Mouse (Mus musculus) stomach, postnatal 0 days (tissue): ENCODE results near the gene Kif28. TPM values are rescaled to one million over a fixed set of nuclear protein-coding genes. Genes with fewer than 3 reads are reported as not detected.
A peak's percentile ranks its signal among the peaks of the same experiment; 100 is the strongest.
"Not testable (repeated sequence)": the region's sequence is repeated elsewhere in the genome, so short reads cannot be mapped to it uniquely, and the experiment has no call there.

ENCODE experiments used
- ATAC-seq: fragments of 200-750 bp; cut with Nextera tagmentation; 2 replicates; pipeline ENCODE4 v1.8.0; 2017; ENCODE audit not compliant: low FRiP score, low TSS enrichment
- DNase-seq: peaks from one replicate; pipeline ENCODE4 v3.0.0-alpha.2; 2016; ENCODE audit warnings: low spot score
- H3K27ac ChIP-seq: fragments of 300-500 bp; sonication (generic); replicated peaks from 2 replicates; pipeline ENCODE4 v1.5.1; 2014; ENCODE audit warnings: mild to moderate bottlenecking, control low read depth
- H3K27me3 ChIP-seq: fragments of 300-500 bp; sonication (generic); 2 replicates; pipeline ENCODE4 v1.6.1; 2014; ENCODE audit warnings: low read length; ENCODE audit not compliant: control insufficient read depth, insufficient read depth
- H3K36me3 ChIP-seq: fragments of 300-500 bp; sonication (generic); 2 replicates; pipeline ENCODE4 v1.6.1; 2014; ENCODE audit warnings: low read length, mixed read lengths; ENCODE audit not compliant: control insufficient read depth, insufficient read depth
- H3K4me1 ChIP-seq: fragments of 300-500 bp; sonication (generic); replicated peaks from 2 replicates; pipeline ENCODE4 v1.6.1; 2014; ENCODE audit warnings: antibody characterized with exemption; ENCODE audit not compliant: control insufficient read depth, insufficient read depth
- H3K4me2 ChIP-seq: fragments of 300-500 bp; sonication (generic); replicated peaks from 2 replicates; pipeline ENCODE4 v1.6.1; 2014; ENCODE audit warnings: low read depth, mild to moderate bottlenecking, control low read depth, moderate library complexity
- H3K4me3 ChIP-seq: fragments of 300-500 bp; sonication (generic); 2 replicates; pipeline ENCODE4 v1.5.1; 2014; ENCODE audit warnings: low read depth, low read length, control low read depth
- H3K9ac ChIP-seq: fragments of 300-500 bp; sonication (generic); 2 replicates; pipeline ENCODE4 v1.6.1; 2014; ENCODE audit warnings: mild to moderate bottlenecking, low read length, control low read depth, mixed read lengths
- H3K9me3 ChIP-seq: fragments of 300-500 bp; sonication (generic); 2 replicates; pipeline ENCODE4 v1.6.1; 2016; ENCODE audit warnings: low read length; ENCODE audit not compliant: control insufficient read depth
- CTCF ChIP-seq: IDR thresholded peaks from 2 replicates; pipeline ENCODE4 v1.5.1; 2016; ENCODE audit warnings: antibody characterized with exemption, low read depth, mild to moderate bottlenecking, moderate library complexity
- EP300 ChIP-seq: optimal IDR thresholded peaks from 2 replicates; pipeline ENCODE3; 2016; ENCODE audit warnings: antibody characterized with exemption
- WGBS: fragments of 180-500 bp; shearing (Covaris S2); extraction: QIAGEN DNeasy Blood & Tissue Kit; methylation state at CpG from one replicate; pipeline ENCODE4 v1.1.7; 2014; 5-methylcytosine and 5-hydroxymethylcytosine counted together
- polyA plus RNA-seq: library from polyadenylated mRNA; unstranded; fragments of >200 nt; fragmentation: Nextera tagmentation; extraction: Ambion mirVana; gene quantifications from 2 replicates; pipeline ENCODE4 v1.2.1, GENCODE M21; 2015

Gene Kif28
- polyA plus RNA-seq, 1 experiment from 2014 or later = not detected

DNA sequence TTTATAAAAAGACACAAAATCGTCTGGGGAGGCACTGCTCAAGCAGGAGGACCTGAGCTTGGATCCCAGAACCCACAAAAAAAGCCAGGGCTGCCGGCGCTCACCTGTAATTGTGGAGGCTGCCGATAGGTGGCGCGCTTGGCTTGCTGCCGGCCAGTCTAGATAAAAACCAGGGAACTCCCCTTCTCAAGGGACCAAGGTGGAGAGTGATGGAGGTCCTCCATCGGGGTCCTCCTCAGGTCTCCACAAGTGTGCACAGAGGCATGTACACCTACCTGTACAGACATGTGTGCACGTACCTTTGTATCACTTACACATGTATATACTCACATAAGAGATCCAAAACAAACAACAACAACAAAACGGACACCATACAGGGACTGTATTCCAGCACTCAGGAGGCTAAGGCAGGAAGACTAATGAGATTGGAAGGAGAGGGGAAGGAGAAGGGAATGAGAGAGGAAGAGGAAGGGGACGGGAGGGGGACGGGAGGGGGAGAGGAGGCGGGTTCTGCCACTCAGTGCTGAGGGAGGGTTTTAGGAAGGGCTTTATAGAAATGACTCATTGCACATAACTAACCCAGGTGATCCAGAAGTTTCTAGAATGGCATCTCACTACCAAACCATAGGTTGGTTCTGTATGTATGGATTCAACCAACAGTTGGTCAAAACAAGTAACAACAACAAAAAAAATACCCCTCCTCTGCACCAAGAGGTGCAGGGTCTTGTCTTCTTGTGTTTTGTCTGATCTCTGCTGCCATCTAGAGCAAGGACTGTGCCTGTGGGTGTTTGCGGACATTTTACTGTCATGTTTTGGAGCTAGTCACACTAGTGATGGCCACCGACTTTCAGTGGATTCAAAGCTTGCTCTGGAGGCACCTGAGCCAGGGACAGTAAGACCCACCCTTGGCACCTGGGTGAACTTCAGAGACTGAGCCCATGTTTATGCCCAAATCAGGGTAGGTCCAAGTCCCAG is 10.3 kb downstream of the Kif28 start:
- WGBS = 31% methylated on average over 15 of the region's 15 CpGs
- Histone ChIP-seq H3K4me1 (no peaks in the 10 kb centered on the region), H3K27me3 (no peaks in the 10 kb centered on the region), H3K36me3 (no peaks in the 10 kb centered on the region), H3K4me2 (no peak overlapping the region), H3K4me3 (no peak overlapping the region), H3K9ac (no peak overlapping the region), H3K9me3 (no peaks in the 10 kb centered on the region), H3K27ac (no peak overlapping the region)
- DNase-seq (peak; percentile 66), ATAC-seq (no peak)
- TF ChIP-seq EP300 (no peak), CTCF (peak; percentile 83)

DNA sequence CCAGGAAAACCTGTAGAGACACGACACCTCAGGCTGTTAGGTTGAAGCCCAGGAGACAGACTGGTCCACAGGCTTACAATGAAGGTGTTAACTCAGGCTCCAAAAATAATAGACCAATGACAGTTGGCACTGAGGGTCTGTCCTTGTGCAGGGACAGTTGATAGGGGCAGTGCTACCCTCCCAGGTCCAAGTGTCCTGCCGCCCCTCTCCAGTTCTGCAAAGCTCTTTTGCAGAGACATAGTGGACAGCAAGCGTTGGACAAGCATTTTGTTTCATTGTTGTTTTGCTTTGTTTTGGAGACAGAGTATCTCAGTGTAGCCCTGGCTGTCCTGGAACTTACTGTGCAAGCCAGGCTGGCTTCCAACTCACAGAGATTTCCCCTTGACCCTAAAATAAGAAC is 13.7 kb downstream of the Kif28 start:
- Histone ChIP-seq H3K27ac (no peak overlapping the region), H3K9me3 (no peaks in the 10 kb centered on the region), H3K27me3 (no peaks in the 10 kb centered on the region), H3K9ac (no peak overlapping the region), H3K4me1 (no peaks in the 10 kb centered on the region), H3K4me2 (no peak overlapping the region), H3K4me3 (no peak overlapping the region), H3K36me3 (no peaks in the 10 kb centered on the region)
- DNase-seq (no peak), ATAC-seq (no peak)
- TF ChIP-seq CTCF = no peak
- 91% methylated on average over 3 of the region's 3 CpGs for WGBS

DNA sequence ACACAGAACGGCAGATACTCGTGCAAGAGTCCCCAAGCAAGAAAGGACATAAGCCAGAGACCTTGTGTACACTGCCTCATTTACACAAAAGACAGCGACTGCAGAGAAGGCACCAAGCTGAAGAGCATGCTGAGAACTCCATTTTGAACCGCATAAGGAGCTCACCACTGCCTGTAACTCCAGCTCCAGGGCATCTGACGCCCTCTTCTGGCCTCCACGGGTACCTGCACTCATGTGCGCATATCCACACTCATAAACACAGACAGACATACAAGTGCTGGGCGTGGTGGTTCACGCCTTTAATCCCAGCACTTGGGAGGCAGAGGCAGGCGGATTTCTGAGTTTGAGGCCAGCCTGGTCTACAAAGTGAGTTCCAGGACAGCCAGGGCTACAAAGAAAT is 16.4 kb downstream of the Kif28 start:
- Histone ChIP-seq H3K27ac (no peak overlapping the region), H3K4me2 (no peak overlapping the region), H3K4me3 (no peak overlapping the region), H3K9ac (no peak overlapping the region), H3K4me1 (no peaks in the 10 kb centered on the region), H3K27me3 (no peaks in the 10 kb centered on the region), H3K36me3 (no peaks in the 10 kb centered on the region), H3K9me3 (no peaks in the 10 kb centered on the region)
- TF ChIP-seq CTCF = no peak
- no peak for TF ChIP-seq EP300
- DNase-seq (no peak), ATAC-seq (no peak)
- WGBS = 90% methylated on average over 10 of the region's 10 CpGs

DNA sequence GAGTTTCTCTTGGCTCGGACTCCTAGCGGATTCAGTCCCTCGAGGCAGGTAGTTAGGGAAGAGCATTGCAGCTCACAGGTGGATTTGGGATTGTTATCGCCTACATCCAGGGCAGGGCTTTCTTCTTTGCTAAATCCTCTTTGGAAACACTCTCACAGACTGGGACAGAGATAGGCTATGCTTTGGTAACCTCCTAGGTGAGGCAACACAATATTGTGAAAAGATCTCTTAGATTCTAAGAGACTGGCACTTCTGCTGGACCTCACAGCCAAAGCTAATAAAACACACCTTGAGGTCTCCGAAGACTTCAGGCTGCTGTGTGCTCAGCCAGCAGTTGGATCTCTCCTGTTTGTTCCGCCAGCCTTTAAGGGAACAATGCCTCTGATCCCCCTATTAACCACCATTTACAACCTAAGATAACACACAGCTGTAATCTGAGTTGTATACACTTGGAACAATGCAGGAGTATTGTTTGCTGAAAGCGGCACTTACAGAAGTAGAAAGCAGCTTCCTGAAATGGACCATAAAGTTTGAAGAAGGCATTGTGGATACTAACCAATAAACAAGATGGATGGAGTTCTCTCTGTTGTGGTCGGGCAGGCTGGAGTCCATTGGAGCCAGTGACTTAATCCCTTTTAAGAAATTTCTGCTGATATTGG is 22.1 kb downstream of the Kif28 start:
- no peak overlapping the region for H3K4me3 ChIP-seq
- no peaks in the 10 kb centered on the region for H3K36me3 ChIP-seq
- no peak overlapping the region for H3K4me2 ChIP-seq
- TF ChIP-seq CTCF (no peak), EP300 (no peak)
- H3K27ac ChIP-seq = no peak overlapping the region
- 51% methylated on average over 8 of the region's 8 CpGs for WGBS
- no peaks in the 10 kb centered on the region for H3K4me1 ChIP-seq
- no peaks in the 10 kb centered on the region for H3K27me3 ChIP-seq
- ATAC-seq = no peak
- DNase-seq = no peak
- no peaks in the 10 kb centered on the region for H3K9me3 ChIP-seq
- no peak overlapping the region for H3K9ac ChIP-seq

DNA sequence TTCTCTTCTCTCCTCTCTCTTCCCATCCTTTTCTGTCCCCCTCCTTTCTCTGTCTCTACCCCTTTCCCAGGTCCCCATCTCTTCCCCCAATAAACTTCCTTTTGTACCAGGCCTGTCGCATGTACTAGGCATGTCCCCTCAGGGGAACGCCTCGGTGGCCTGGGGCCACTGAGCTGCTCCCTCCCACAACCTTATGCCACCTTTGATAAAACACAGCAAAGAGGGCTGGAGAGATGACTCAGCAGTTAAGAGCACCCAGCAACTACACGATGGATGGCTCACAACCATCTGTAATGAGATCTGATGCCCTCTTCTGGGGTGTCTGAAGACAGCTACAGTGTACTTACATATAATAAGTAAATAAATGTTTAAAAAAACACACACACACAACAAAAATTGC is 29.3 kb downstream of the Kif28 start:
- H3K36me3 ChIP-seq = no peaks in the 10 kb centered on the region
- DNase-seq = no peak
- ATAC-seq = no peak
- H3K4me3 ChIP-seq = no peak overlapping the region
- TF ChIP-seq CTCF (no peak), EP300 (no peak)
- H3K27me3 ChIP-seq = no peaks in the 10 kb centered on the region
- no peak overlapping the region for H3K4me2 ChIP-seq
- no peak overlapping the region for H3K27ac ChIP-seq
- H3K4me1 ChIP-seq = no peaks in the 10 kb centered on the region
- 86% methylated on average over 4 of the region's 4 CpGs for WGBS
- H3K9ac ChIP-seq = no peak overlapping the region
- H3K9me3 ChIP-seq = no peaks in the 10 kb centered on the region

DNA sequence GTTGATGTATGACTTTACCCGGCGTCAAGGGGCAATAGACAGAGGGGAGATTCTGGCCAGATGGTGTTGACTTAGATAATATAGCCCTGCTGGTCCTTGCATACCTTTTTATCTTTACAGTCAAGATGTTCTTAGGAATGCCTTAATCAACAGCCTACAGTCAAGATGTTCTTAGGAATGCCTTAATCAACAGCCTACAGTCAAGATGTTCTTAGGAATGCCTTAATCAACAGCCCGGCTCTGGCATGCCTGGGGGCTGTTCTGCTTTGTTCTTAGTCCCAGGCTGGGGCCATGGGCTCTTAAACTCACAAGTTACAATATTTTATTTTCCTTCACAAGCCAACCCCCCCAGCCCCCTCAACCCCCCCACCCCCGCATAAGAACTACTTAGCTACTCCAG is 29.8 kb downstream of the Kif28 start:
- ATAC-seq, H3K4me2 ChIP-seq, H3K9ac ChIP-seq, H3K4me1 ChIP-seq, H3K27ac ChIP-seq, H3K36me3 ChIP-seq, H3K4me3 ChIP-seq, H3K27me3 ChIP-seq, DNase-seq, H3K9me3 ChIP-seq: not testable (repeated sequence)
- WGBS = 96% methylated on average over 2 of the region's 4 CpGs
